Mouse (Mus musculus): ENCODE measurements around the gene Jak1.

Jak1 gene

DNA sequence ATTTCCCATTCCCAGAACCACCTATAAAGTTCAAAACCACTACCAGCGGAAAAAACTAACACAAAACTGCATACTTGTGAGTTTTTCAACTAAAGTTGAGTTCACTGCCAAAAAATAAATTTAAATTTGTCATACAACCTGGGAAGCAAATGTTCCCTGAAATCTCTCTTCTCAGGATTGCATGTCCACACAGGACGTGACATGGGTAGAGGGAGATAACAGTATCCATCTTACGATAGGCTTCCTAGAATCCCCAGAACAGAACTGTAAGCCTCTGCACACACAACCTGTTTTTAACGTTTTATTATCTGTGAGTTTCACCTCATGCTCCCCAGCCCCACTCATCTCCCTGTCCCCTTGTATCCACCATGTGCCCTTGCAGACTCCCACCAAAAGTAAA lies 26.5 kb downstream of the Jak1 start:
- no peak for DNase-seq (ENCODE audit: low spot score)

DNA sequence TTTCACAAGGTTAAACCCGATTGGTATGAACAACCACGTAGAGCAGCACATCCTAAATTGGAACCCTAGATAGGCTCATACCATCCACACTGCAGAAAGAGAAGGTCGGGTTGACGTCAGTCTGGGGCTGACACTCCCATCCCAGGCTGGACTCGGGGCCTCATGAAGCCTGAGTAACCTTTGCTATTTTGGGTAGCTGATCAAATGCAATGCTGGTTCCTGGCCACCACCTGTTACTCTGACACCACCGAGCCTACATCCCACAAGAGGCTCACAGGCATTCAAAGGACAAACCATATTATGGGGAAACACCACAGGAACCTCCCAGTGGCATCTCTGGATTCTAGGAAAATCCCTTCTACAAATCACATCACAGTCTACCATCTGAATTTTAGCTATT lies 28.3 kb downstream of the Jak1 start:
- no peak for DNase-seq (ENCODE audit: low spot score)

DNA sequence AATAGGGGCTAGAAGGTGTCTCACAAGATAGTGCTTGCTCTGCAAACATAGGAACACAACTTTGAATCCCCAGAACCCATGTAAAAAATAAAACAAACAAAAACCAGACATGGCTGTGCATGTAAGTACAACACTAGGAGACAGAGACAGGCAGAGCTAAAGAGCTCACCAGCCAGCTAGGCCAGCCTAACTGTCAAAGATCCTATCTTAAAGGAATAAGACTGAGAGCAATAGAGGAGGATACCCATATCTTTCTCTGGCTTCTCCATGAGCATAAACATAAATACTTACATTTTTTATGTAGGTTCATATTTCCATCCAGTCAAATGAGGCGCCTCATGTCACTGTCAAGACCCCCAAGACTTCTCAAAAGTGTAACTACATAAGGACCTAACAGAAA lies 29.1 kb downstream of the Jak1 start:
- DNase-seq (ENCODE audit: low spot score) = no peak

DNA sequence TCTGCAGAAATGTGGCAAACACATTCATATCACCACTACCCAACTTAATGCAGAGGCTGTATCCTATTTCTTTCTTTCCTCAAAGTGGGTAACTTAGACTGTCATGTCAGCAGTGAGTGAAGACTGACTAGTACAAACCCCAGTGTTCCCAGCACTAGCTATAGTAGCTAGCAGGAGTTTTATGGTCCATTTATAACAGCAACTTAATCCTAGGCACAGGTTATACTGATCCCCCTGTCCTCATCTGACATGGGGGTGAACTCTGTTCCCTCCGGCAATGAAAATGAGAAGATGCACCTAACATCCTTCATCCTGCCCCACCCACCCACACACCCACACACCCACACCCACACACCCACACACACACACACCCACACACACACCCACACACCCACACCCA lies 30.3 kb downstream of the Jak1 start:
- DNase-seq (ENCODE audit: low spot score) = no peak

DNA sequence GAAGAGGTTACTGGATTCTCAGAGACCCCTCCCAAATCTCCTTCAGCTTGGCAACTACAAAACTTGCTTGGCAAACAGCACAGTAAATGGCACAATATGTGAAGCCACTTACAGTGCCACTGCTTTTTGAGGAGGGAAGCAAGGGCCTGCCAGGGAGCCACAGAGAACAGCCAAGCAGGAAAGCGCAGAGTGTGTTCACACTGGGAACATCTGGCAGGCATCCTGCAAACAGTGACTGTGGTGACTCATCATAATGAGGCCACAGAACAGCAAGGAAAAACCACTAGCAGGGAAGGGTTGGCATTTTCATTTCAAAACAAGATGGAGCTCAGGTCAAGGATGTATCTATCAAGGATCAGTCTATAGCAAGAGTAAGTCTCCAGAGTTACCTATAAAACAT lies 30.8 kb downstream of the Jak1 start:
- DNase-seq (ENCODE audit: low spot score) = no peak

DNA sequence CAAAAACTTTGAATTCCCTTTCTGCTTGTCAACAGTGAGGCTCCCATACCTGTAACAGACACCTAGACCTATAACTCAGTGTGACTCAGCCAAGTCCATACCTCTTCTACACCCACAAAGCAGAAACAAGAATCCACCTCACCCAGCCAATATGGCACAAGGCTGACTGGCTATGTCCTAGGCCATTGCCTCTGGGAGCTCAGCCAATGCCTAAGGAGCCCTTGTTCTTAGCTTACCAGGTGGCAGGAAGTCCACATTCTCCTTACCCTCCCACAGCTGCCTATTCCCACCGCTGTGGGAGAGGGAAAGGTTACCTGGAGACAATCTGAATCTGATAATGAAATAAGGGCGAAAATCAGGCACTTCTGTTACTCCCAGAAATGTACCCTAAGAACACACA lies 34.5 kb downstream of the Jak1 start:
- DNase-seq (ENCODE audit: low spot score) = no peak

DNA sequence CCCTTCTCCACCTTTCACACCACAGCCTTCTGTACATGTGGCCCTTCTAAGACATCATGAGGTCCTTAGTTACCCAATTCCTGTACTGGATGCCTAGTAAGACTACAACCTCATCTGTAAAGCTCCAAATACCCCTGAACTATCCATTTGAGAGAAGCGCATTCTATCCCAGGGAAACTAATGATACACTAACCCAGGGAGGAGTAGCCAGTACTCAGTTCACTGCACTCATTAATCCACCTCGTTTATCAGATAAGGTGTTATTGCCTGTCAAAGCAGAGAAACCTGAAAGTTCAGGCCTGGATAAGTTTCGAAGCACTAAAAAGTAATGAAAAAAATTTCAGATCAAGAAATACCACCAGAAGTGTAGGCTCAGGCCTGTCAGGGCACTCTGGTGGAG lies 37.7 kb downstream of the Jak1 start:
- DNase-seq (ENCODE audit: low spot score) = no peak

DNA sequence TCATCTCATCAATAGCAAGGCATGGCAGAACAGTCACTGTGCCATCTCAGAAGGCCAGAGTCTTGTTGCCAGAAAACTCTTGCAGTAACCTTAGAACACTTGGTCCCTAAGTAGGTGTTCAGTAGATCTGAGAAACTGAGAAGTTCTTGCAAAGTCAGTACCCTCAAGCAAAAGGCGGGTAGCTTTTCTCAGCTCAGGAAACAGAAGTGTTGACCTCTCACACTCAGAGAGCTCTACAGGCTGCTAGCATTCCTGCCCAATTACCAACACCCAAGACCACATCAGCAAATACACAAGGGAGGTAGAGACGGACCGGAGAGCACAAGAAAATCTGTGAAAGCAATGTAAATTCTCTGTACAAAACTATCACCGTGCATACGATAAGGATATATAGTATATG lies 39.1 kb downstream of the Jak1 start:
- DNase-seq (ENCODE audit: low spot score) = no peak

DNA sequence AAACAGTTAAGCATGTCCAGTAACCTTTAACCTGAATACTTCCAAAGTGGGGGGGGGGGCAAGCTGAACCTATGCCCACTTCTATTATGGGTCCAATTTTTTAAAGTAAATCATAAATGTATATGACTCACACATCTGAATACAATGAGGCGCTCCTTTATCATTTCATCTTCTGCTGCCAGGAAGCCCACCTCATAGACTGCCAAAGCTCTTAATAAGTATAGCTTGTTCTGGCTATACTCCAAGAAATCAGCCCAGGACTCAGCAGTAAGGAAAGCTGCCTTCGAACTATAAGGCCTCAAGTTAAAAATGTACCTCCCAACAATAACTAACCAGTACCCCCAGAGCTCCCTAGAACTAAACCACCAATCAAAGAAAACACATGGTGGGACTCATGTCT lies 44.1 kb downstream of the Jak1 start:
- no peak for DNase-seq (ENCODE audit: low spot score)

DNA sequence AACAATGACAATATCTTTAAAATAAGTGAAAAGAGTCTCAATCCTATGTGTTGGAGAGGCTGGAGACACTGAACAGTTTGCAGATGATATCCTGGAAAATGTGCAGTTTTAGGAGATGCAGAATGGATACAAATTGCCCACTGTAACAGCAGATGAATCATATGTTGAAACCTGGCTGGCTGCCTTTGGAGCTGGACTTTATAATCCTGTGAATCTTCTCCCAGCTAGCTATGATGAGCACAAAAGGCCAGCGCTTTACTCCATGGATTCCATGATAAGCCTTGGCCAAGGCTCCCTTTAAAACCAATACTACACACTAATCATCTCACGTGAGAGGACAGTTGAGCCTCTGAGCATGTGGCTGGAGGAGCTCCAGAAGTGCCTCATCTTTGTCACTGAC lies 45.2 kb downstream of the Jak1 start:
- DNase-seq (ENCODE audit: low spot score) = no peak

DNA sequence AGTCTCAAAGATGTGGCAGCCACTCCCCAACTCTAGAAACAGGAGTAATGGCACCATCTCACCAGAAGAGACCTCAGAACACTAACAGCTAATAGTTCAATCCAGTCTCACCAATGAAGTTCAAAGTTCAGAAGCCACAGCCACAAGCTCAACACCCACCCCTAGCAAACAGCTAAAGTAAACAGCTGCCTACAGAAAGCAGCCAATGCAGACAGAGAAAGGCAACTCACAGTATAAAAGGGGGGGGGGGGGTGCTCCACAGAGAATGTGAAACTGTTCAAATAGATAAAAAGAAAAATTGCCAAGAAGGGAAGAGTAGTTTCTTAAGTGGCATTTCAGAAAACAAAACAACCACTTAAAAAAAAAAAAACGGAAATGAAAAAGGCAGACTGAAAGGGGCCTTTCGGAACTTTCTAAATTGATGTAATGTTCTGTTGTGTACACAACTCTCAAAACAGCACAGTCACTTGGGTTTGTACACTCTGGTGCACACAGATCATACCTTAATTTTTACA lies 48.0 kb downstream of the Jak1 start:
- DNase-seq (ENCODE audit: low spot score) = no peak

DNA sequence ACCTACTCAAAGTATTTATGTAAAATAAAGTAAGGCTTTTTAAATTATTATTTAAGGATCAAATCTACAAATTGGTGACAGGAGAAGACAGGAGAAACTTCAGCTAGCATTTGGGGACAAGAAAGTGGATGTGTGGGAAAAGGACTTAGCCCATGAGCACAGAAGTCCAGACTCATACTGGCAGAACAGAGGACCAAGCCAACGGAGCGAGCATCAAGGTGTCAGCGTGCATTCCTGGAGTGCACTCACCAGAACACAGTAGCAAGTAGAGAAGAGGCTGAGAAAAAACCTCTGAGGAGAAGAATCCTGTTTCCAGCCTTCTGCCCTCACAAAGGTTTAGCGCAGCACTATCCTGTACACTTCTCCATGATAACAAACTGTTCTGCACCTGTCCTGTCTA lies 48.8 kb downstream of the Jak1 start:
- no peak for DNase-seq (ENCODE audit: low spot score)

DNA sequence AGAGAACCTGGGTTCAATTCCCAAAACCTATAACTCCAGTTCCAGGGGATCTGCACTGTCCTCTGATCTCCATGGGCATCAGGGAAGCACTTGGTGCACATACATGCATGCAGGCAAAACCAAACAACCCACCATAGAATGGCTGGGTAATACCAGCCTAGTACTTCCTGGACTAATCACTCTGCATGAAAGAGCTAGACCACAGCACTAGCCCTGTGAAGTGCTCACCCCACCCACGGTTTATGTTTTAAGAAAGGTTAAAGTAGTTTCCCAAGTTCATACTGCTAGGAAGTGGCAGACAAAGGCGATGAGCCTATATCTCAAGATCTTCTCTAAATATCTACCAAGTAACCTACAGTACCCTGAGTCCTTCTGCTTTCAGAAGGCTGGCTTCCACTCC lies 51.6 kb downstream of the Jak1 start:
- DNase-seq (ENCODE audit: low spot score) = no peak

DNA sequence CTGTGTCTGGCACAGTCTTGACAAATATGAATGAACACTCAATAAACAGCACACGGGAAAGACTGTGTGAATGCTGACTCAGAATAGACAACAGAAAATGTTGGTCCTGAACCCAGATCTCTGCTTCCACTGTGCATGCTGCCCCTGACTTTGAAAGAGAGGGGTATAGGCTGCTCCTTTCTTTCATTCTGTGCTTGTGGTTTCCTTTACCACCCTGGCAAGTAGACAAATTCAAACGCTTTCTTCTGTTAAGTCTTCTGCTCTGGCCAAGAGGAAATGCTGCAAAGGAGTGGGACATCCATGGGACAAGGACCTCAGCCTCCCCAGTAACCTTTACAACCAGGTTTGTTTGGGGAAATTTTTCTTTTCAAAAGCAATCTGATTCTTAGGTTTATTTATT lies 57.6 kb downstream of the Jak1 start:
- DNase-seq (ENCODE audit: low spot score) = no peak

DNA sequence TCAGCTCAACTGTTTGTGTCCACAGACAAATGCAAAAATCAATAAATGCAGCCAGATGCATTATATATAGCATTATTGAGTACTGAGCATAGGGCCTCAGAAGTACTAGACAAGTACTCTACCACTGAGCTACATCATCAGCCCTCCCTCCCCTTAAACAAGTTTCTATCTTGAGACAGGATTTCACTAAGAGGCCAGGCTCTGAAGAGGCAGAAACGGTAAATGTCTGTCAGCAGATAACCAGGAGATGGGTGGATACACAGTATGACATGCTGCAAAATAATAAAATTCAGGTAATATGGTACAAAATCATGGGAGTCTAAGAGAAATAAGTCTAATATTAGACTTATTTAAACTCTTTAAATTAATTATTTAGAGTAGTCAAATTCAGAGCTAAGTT lies 61.6 kb downstream of the Jak1 start:
- no peak for DNase-seq (ENCODE audit: low spot score)

DNA sequence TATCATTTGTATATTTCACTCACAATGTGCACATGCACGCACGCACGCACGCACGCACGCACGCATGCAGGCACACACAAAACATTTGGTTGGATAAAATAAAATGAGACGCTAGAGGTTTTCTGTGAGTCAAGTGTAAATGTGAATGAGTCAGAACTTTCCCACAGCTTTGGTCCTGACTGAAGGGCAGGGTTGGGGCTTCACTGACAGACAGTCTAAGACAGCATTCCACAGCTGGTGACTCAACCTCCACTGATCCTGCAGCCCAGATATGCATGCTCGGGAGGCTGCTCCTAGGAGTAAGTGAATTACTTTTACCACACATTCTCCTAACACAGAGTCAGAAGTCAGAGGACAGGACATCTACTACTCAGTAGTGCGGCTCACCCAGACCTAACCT lies 62.5 kb downstream of the Jak1 start:
- DNase-seq (ENCODE audit: low spot score) = no peak

DNA sequence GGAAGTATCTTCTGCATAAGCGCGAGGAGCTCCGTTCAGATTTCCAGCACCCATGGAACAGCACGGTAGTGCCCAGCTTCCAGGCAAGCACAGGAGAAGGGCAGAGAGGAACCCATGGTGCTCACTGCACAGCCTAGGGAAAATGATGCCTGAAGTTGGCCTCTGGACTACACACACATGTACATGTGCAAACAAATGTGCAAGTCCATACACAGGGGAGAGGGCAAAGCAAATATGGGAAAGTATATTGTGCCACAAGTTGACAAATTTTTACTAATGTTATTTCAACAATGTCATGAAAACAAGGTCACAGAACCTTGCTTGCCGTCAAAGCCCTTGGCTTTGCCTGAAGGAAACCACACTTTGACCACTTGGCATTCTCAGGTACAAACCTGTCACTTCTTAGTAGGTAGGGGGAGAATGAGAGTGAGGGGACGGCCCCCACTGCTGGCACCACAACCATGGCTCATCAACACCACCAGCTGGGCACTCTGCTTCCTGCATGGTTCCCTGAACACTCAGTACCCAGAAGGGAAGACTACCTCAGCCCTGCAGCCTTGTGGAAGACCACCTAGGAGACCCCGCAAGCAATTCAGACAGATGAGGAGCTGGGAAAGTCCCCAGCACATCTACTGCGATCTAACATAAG lies 65.5 kb downstream of the Jak1 start:
- no peak for DNase-seq (ENCODE audit: low spot score)

DNA sequence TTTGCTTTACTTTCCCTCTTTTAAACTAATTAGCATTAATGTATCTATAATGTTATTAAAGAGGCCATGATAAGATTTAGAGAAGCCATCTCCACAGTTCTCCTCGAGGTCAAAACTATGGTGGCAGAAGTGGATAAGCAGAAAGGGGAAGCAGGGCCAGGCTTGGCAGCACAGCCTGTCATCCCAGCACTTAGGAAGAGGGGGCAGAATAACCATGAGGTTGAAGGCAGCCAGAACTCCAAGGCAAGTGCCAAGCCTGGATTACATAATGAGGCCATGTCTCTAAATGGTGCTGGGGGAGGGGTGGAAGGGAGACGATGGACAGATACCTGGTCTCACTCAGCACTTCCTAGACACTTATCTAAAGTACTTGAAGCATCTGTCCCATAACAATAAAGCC lies 66.7 kb downstream of the Jak1 start:
- no peak for DNase-seq (ENCODE audit: low spot score)

DNA sequence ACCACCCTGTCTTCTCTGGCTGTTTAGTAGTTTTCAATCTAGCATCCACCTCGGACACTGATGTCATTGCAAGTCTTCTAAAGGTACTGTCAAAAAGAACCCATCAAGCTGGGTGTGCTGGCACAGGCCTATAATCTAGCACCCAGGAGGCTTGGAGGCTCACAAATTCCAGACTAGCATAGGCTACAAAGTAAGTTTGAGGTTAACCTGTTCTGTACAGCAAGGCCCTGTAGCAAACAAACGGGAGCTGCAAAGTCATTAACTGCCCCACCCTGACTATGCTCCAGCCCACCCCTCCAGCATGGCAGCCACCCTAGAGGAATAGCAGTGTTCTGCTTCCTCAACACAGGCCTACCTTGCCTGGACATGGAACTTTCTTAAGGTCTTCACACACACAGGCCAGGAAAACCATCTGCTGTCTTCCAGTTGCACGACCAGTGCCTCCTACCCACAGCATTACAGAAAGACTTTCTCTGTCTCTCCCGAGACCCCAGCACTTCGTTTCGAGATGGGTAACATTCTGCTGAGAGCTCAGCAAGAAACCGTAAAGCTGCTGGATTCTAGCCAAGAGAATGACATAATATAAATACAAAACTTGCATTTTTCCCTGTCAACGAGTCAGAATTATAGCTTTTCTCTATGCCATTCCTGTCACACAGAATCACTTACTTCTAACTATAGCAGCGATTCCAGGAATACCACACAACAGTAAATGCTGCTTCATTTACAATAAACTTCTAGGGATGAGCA lies 67.5 kb downstream of the Jak1 start:
- DNase-seq (ENCODE audit: low spot score) = no peak

DNA sequence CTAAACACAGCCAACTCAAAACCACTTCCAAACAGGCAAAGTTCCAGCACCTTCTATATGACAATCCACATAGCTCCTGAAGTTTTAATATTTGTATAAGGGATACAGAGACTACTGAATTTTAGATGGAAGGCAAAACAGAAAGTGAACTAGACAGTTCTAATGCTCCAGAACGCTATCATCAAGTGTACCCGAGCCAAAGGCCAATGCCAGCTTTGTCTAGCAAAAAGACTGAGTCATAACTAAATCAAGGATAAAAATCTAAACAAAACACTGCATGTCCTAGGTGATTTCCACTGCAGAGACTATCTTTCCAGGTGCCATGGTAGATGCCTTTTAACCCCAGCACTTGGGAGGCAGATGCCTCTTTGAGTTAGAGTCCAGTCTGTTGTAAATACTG lies 68.7 kb downstream of the Jak1 start:
- DNase-seq (ENCODE audit: low spot score) = no peak

DNA sequence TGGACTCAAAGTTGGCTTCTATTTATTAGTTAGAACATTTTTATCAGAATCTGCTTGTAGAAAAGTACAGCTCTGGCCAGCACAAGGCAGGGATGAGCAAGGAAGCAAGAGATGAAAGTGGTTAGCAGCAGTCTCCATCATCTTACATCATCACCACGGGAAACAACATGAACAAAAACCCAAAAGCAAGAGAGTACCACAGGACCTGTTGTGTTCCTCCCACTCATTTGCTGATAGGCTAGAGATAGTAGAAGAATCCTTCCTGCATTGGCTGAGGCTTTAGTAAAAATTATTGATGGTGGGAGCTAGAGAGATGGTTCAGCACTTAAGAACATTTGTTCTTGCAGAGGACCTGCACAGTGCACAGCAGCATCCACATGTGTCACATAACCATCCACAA lies 70.9 kb downstream of the Jak1 start:
- DNase-seq (ENCODE audit: low spot score) = no peak

DNA sequence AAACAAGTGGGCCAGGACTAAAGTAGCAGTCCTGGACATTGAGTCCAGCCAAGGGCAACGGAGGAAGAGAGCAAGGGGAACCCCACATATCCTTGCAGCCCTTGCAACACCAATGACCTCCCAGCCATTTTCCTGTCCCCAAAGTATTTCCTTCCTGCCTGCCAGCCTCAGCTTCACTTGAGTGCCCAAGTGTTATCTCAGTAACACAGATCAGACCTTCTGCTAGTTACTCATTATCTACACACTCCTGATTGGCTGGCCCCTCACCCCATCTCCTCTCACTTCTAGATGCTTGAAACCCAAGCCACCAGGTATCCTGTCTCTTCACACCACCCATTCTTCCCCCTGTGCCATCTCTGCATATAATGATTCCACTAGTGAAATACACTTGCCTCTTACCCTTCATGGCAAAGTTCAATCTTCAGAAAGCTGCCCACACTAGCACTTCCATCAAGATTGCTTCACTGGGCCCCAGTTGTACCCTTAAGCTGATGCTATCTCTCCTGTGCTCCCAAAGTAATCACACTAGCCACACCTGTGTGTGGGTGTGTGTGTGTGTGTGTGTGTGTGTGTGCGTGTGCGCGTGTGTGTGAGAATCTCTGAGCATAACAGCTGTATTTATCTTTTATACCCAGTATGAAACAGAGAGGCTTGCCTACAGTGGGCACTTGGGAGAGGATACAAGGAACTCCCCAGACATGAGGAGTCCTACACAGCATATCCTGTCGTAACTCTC lies 72.7 kb downstream of the Jak1 start:
- DNase-seq (ENCODE audit: low spot score) = no peak

DNA sequence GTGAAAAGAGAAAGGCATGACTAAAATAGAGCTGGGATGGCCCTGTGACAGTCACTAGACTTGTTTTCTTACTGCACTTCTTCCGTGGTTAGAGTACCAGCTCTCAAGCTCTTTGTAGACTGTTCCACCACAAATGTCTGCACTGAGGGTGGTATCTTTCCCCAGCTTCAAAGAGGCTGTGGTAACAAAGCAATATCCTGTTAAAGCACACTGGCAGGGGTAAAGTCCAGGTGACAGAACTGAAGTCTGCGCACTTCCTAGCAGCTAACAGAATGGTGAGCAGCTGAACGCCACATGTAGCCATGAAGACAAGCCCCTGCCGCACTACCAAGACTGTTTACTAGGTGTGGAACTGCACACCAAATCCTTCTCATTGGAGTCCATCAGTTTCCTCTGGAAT lies 77.7 kb downstream of the Jak1 start:
- DNase-seq (ENCODE audit: low spot score) = no peak
